Mouse (Mus musculus): ENCODE measurements around the gene Ciapin1.
A peak's percentile ranks its signal among the peaks of the same experiment; 100 is the strongest.

- TF ChIP-seq CTCF (IDR thresholded peaks at IDR 0.05; ENCODE audit: low read depth) = peak; percentile 96
- TF ChIP-seq EP300 (IDR thresholded peaks at IDR 0.05; ENCODE audit: low read depth) = no peak
Observed at GRCm38 (mm10) chr8:94857346-94858173, 19.4 kb upstream of the Ciapin1 start, which contains the start of gene Polr2c.
